Mouse (Mus musculus) embryo, embryonic 11 days (tissue): ENCODE data around the gene Cd5.

Source experiments
- DNase-seq: peaks from one replicate; pipeline ENCODE4 v3.0.0-alpha.2; 2015

Cd5 gene

DNA sequence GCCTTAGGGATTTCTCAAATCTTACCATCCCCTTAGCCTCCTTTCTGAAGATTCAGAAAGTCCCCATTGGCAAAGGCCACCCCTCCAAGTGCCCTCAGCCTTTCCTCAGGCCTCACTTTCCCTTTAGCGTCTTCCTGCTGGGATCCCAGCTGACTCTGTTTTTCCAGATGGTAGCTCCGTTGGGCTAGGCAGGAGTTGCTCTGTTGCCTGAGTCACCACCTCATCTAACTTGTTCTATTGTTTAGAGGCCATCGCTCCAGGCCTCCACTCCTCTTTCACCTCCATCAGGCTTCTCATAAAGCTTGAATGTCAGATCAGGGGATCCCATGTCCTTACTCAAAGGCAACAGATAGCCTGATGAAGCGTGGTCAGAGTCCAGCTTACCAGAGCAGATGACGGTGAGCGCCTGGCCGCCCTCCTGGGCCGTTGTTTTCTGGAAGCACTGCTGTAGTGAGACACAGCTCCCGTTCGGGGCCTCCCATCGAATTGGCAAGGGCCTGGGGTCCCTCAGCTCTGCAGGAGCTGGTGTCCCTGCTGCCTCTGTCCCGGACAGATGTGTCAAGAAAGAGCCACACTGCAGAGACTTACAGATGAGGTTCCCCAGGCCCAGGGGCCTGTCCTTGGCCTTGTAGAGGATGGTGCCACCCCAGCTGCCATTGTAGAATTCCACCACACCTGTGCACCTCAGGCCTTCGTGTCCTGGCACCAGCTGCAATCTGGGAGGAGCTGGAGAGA lies 14.0 kb downstream of the Cd5 start:
- no peak for DNase-seq

DNA sequence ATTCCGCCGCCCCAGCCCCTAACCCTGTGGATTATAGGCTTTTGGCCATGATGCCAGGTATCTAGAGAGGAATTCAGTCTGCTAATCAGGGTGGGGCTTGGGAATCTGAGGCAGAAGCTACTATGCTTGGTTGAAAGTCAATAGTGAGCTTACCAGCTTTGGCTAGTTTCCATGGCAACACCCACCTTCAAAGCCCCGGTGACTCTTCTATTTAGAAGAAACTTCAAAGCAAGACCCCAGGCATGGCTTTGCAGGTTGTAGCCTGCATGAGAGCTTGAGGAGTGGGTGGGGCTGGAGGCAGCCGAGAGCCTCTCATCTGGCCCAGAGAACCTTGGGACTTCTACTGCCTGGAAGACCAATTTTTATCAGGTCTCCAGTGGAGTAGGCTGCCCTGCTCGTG lies 15.2 kb downstream of the Cd5 start:
- DNase-seq, result peak; percentile 54

DNA sequence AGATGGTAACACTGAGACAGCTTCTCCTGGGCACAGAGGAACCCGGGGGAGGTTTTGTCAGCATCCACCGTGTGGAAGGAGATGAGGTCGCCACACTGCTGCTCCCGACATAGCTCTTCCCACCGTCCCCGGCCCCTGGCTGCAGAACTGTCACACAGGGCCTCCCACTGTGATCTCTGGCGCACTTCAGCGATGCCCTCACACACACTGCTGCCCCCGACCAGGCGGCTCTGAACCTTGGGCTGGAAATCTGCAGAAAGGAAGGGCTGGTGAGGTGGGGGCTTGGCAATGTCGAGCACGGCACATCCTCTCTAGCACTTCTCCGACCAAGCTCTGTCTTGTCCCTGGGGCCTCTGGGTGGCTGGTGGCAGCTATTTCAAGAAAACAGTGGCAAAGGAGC lies 15.7 kb downstream of the Cd5 start:
- no peak for DNase-seq

DNA sequence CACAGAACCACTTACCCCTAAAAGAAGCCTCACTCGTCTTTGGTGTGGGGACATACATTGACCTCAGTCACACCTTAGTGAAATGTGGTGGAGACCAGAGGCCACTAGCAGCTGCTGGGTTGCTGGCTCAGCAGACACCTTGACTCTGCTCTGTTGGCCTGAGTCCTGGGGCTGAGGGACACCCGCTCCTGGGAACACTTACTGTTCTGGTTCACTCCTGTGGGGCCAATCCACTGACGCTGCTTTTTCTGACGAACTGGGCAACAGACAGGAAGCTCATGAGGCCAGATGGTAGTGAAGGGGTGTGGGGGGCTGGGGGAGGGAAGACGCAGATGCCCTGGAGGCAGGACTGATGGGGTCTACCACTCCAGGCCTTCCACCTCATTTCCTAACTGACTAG lies 17.7 kb downstream of the Cd5 start:
- no peak for DNase-seq

DNA sequence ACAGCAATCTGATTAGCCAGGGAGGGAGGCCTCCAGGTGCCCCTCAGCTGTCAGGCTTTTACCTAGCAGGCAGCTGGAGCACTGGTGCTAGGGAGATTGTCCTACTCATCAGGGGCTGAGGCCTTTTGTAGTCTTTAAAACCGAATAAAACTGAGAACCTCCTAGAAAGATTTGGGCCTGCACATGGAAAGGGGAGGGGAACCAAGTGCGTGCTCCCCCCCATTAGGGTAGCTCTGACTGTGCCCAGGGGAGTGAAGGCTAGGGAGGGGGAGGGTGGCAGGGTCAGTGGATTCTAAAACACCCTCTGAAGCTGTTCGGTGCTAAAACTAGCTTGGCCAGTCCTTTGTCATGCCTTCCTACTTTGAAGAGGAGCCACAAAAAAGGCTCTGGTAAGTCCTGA lies 18.3 kb downstream of the Cd5 start:
- no peak for DNase-seq

DNA sequence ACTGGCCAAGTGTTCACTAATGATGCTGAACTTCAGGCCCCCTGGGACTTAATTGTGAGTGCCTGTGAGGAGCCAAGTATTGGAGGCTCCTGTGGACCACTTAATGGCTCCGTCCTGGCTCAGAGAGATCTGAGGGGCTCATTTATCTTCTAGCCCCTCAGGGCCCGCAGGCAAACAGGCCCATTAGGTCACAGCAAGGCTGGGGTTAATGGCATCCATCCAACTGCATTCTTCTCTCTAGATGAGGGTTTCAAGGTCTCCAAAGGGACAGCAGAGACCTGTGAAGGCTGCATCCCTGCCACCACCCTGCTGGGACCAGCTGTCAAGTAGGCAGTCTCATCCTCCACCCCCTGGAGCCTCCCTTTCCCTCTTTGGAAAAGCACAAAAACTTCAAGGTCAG lies 19.1 kb downstream of the Cd5 start:
- peak; percentile 32 for DNase-seq

DNA sequence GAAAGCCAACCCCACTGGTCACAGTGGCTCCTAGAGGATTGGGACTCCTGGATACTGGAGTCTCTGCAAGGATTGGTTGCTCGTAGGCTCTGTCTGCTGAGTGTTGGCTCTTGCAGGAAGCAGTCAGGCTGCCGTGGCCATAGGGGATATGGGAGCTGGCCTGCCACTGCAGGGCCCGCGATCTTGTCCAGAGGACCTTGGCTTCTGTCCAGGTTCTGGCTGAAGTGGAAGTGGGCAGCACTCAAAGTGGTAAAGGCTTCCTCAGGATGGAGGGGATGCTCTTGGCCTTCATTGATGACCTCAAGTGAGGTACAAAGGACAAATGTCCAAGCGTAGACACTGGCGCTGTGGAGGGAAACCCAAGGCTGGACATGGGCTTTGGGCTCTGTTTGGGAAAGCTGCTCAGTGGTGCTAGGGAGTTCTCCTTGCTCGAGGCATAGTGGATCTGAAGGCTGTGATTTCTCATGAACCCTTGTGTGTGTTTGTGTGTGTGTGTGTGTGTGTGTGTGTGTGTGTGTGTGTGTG lies 20.5 kb downstream of the Cd5 start:
- no peak for DNase-seq

DNA sequence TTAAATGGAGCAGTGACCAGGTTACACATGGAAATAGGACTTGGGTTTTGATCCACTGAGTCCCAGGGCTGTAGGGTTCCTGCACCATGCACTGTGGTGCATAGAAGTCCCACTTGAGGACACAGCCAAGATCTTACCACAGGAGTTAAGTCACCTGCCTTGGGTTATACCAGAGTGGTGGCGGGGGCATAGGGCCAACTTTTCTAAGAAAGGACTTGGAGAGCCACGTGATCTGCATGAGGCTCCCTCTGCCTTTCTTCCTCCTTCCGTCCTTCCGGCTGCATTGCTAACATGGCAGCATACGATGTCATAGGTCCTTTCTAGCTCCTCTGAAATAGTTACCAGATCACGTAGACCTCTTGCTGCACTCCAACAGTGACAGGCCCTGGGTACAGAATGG lies 23.3 kb downstream of the Cd5 start:
- no peak for DNase-seq

DNA sequence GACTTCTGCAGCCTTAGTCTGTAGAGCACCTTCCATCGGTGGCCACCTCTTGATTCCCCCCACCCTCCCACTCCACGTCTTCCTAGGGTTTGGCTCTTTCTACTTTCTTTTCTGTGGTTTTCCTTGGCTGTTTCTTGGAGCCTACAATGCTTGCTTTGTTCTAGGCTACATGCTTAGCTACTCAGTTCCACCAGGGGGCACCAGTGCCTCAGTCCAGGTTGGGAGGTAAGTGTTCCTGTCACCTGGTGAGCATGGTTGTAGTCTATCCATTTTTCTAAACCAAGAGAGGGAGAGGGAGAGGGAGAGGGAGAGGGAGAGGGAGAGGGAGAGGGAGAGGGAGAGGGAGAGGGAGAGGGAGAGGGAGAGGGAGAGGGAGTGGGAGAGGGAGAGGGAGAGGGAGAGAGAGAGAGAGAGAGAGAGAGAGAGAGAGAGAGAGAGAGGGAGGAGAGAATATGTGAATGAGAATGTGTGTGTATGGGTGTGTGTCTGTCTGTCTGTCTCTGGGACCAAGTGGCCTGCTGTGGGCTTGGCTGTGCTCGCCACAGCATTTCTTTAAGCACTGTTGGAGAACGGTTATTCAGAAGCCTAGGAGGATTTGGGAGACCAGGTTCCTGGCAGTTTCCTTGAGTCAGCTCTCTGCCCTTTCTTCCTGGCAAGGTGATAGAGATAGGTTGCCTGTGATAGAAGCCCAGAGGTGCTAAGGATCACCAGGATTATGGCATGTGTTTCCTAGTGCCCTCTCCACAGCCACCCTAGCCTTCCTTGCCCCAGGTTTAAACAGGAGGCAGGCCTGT lies 23.9 kb downstream of the Cd5 start:
- DNase-seq, result peak; percentile 78

DNA sequence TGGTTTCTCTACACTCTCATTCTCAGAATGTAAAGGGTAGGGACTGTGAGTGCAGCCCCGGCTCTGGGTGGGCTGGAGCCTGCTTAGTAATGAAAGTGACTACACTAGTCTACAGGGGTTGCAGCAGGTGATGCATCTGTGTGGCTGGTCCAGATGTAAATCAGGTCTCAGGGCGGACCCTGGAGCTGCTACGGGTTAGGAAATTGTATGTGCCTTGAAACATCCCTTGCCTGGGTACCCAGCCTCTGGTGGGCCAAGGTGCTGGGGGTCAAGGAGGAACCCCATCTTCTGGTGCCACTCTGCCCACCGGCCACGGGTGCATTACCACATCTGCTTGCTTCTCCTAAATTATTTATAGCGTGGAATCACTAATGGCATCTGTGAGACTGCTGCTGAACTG lies 24.6 kb downstream of the Cd5 start:
- no peak for DNase-seq

DNA sequence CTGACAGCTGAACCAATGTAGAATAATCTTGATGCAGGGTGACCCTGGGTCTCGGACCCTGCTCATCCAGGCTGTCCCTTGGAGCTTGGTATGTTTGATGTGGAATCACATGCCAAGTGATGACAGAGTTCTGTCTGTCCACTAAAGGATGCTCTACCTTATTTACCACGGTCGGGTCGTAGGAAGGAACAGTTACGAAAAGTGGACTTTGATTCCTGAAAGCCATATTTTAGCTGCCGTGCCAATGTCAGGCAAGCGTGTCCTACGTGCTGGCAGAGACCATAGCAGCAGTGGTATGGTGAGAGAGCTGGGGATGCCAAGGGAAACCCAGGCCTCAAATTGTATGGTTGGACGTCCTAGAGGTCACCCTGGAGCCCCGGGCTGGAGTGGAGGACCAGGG lies 25.3 kb downstream of the Cd5 start:
- DNase-seq, result no peak

DNA sequence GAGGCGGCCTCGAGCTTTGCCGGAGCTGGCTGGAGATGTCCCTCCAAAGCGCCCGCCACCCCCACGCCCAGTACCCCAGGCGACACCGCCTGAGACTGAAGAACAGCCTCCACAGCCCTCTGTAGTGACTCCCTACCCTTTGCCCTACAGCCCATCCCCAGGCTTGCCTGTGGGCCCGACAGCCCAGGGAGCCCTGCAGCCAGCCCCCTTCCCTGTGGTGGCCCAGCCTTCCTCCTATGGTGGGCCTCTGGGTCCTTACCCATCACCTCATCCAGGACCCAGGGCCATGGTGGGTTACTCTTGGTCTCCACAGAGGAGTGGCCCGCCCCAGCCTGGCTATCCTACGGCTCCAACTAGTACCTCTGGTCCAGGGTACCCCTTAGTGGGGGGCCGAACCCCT lies 26.2 kb downstream of the Cd5 start:
- no peak for DNase-seq

DNA sequence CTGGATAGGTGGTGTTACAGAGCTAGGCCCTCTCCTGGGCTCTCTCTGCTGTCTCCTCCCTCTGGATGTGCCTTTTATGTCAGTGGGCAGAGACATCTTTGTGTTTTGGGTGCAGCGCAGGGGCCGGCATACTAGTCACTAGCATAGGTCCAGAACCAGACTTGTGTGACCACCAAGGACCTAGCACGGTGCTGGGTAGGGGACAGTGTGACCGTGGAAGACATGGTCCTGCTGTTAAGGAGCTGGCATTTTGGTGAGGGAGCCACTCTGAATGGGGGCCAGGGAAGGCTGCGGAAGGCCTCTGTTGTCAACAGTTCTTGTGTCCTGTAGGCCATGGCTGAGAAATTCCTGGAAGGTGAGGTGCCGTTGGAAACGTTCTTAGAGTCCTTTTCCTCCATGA lies 26.6 kb downstream of the Cd5 start:
- DNase-seq, result no peak

DNA sequence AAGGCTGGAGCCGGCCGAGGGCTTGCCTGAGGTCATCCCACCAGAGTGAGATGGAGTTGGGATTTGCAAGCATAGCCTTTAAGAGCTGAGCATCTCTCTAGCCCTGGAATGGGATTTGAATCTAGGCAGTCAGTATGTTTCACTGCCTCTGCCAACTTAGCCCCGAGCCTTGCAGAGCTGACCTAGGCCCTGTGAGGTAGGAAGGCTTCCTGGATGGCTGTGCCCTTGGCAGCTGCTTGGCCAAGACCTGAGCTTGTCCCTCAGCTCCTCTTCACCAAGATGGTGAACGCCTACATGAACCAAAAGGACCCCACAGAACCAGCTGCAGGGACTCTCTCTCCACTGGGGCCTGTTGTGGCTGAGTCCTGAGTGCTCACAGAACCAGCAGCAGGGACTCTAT lies 28.1 kb downstream of the Cd5 start:
- no peak for DNase-seq

DNA sequence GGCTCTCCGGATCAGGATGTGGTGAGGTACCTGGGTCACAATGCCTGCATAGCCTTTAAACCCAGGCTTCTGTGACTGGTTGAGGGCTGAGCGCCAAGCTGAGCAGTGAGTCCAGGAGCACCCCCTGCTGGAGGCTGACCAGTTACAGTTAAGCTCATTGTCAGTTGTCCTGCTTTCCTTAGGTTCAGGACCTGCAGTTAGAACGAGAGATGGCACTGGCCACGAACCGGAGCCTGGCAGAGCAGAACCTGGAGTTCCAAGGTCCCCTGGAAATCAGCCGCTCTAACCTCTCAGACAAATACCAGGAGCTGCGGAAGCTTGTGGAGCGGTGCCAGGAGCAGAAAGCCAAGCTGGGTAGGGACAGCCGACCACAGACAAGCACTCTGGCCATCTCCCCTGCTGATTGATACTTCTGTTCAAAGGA lies 28.7 kb downstream of the Cd5 start:
- DNase-seq, result peak; percentile 54

DNA sequence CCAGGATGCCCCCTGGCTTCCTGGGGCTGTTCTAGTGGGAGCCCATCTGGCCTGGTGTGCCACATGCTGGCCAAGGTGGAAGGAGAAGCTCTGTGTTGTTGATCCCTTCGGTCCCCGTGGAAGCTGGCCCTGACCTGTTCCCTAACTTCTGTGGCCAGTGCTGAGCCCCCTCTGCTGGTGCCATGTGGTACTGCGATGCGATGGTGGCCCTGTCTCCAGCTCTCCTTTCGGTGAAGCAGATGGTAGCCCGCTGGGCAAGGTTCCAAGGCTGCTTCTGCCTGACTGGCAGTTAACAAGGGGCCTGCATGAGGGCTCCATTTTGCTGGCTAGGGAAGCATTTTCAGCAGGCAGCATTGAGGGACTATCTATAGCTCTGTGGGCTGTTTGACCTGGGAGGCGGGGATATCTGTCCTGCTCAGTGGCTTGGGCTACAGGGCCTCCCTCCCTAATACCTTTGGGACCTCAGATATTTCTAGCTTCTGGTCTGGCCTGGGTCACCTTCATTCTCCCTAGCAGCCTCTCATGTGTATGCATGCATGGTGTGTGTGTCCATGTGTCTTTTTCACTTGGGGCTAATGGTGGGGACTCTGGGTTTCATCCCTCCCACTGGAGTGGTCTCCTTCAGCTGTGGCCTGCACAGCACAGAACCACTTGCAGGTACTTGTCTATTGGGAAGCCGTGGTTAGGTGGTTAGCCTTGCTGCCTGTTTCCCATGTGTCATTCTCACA lies 29.3 kb downstream of the Cd5 start:
- peak; percentile 86 for DNase-seq

DNA sequence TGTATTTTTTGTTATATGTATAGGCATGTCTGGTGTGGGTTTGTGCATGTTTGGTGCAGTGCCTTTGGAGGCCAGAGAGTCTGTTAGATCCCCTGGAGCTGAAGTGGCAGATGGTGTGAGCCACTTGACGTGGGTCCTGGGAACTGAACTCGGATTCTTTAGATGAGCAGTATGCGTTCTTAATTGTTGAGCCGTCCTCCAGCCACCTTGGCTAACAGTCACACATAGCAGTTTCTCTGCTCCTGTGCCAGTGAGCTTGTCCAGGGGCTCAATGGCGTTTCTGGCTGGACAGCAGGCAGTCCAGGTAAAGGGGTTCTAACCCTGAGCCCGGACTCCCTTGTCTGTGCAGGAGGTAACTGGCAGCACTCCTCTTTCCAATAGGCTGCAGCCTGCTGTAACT lies 29.9 kb downstream of the Cd5 start:
- no peak for DNase-seq

DNA sequence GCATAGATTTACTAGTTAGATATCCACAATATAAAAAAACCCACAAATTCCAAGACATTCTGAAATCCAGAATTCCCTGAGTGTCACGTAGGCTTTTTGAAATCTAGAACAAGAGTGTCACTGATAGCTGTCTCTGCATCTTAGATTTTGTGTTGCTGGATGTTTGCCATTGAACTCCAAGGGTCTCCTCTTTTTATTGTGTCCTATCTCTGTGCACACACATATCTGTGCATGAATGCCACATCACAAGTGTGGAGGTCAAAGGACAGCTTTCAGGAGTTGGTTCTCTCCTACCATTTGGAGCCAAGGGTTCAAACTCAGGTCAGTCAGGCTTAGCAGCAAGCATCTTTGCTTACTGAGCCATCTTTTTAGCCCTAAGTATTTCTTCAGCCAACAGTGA lies 30.9 kb downstream of the Cd5 start:
- no peak for DNase-seq

DNA sequence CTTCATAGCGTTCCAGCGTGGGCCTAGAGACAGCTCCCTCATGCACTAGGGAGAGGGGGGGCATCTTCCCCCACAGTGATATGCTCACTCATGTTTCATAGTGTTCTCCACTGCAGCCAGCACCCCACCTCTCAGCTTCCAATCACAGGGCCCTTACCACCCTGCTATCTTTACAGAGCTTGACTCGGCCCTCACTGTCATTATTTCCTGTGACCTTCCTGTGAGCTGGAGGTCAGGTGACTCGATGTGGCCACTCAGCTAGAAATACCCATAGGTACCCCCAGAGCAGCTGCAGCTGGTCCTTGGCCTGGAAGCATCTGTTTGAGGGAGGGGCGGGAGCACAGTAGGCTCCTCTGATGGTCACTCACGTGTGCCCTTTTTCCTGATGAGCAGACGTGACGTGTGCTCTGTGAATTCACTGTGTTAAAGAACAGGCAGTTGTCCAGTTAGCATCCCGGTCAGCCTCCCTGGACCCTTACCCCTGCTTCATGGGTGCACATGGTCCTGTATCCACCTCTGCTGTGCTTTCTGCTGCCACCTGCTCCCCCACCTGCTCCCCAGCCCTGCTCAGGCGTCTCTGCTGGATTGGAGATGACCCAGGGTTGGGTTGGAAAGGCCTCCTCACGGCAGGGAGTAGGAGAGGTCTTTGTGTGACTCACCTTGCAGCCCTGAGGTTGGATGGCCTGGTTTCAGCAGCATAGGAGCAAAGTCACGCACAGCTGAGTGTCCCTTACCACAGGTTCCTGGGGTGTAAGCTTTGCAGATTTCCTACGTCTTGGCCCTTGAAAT lies 31.5 kb downstream of the Cd5 start:
- no peak for DNase-seq

DNA sequence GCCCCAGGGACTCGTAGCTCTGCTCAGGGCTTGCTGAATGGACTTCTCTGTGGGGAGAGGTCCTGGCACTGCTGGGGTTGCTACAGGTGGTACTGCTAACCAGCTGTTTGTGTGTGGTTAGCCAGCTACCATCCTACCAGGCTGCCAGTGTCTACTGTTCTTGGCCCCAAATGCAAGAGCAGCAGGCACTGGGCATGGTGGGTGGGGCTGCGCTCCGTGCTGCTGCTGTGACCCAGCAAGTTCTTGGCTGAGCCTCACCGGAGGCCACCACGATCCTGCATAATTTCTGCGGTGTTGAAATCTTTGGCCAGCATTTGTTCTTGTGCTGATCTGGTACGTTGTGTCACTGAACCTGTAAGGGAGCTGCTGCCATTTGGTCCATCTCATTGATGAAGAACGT lies 35.3 kb downstream of the Cd5 start:
- DNase-seq, result no peak

DNA sequence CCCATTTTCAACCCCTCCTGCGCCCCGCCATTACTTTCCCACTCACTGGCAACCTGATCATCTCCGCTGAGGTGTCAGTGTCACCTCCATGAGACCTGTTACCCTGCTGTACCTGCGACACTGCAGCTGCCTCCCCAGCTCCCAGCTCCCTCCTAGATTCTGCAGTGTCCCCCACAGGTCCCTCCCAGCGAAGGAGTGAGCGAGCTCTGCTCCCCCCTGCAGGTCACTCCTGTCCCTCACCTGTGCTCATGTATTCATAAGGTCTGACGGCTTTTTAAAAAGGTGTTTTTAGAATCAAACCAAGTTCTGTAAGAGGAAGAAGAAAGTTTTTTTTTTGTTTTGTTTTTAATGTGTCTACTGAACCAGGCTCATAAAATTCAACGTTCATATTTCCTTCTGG lies 36.7 kb downstream of the Cd5 start:
- DNase-seq, result no peak

DNA sequence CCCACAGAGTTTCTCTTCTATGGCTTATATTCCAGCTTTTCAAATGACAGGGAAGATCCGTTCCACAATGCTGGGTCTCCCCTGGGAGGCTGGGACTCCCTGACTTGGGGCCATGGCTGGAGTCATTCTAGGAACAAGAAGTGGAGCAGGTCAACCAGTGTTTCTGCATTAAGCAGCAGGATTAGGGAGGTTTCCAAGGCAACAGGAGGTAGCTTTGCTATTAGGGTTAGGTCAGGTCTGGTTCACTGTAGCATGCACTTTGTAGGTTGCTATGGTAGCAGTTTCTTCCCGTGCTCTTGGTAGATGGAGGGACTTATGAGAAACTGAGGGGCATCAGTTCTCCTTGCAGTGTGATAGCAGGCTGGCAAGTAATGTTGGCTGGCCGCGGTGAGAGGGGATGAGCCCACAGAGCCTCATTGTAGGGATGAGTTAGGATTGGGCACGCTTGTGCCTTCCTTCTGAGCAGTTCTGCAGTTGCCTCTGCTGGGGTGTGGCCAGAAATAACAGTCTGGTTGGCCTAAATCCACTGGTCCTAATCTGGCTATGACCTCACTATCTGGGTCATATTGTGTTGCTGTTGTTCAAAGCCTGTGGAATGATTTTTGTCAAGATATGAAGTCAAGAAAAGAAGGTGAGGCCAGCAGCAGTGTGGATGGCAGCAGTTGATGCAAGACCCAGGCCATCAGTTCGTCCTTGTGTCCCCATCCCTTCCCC lies 37.6 kb downstream of the Cd5 start:
- no peak for DNase-seq
